Mouse (Mus musculus): ENCODE results near the gene Nol10.

DNA sequence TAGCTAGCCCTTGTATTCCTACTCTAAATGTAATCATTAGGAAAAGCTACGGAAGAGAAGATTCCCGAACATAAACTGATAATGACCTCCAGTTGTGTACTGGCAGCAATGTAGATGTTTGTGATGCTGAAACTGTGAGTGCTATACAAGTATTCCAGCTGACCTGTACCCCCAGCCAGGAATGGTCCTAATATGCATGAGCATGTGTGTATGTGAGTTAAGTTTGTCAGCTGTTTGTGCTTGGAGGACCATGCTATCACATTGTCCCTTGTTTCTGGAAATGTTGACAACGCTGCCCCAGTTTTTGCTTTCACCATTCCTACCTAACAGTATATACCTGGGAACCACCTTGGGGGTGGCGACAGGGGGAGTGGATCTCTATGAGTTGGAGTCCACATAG, 55.7 kb downstream of the Nol10 start:
- TF ChIP-seq CTCF (IDR thresholded peaks at IDR 0.05; ENCODE audit: insufficient read depth, low read length) (no peak), POLR2A (IDR thresholded peaks at IDR 0.05; ENCODE audit: borderline replicate concordance, extremely low read depth, low read depth, low read length) (no peak)
